Mouse (Mus musculus) CH12.LX (cell line): ENCODE data around the gene Aldoart2. TPM values are rescaled to one million over a fixed set of nuclear protein-coding genes. Genes with fewer than 3 reads are reported as not detected.

Source experiments
- DNase-seq: peaks from one replicate; pipeline ENCODE4 v3.0.0-alpha.2; 2013; ENCODE audit errors: extremely low read depth
- H3K27ac ChIP-seq: 2 replicates; pipeline ENCODE4 v1.5.1; 2012; ENCODE audit warnings: low read depth, mild to moderate bottlenecking, control low read depth, moderate library complexity; ENCODE audit not compliant: insufficient read depth
- H3K27me3 ChIP-seq: replicated peaks from 2 replicates; pipeline ENCODE3; 2012; ENCODE audit warnings: inconsistent platforms
- H3K36me3 ChIP-seq, 2 experiments: replicated peaks in 1 of 2; 2 replicates each; pipeline versions ENCODE3 to v1.6.1; 2012; ENCODE audit warnings: inconsistent platforms in 1 of 2, low read length in 1 of 2, mild to moderate bottlenecking in 1 of 2, mixed read lengths in 1 of 2, moderate library complexity in 1 of 2; ENCODE audit not compliant: control insufficient read depth in 1 of 2, insufficient read depth in 1 of 2
- H3K4me1 ChIP-seq, 2 experiments: 2 replicates each; pipeline ENCODE4 v1.6.1; 2012; ENCODE audit warnings: inconsistent platforms in 1 of 2, moderate library complexity in 1 of 2; ENCODE audit not compliant: insufficient read depth in 2 of 2, control insufficient read depth in 1 of 2
- H3K4me2 ChIP-seq: 2 replicates; pipeline ENCODE4 v1.6.1; 2012; ENCODE audit warnings: low read depth, mild to moderate bottlenecking, control low read depth; ENCODE audit not compliant: poor library complexity, insufficient read depth, severe bottlenecking
- H3K4me3 ChIP-seq, 3 experiments: fragments of 150-350 bp in 1 of 3; sonication (generic) in 1 of 3; replicated peaks in 1 of 3; 2 replicates each; pipeline versions ENCODE3 to v1.5.1; 2011 to 2012; ENCODE audit warnings: low read depth in 2 of 3, low read length in 2 of 3, mild to moderate bottlenecking in 2 of 3, moderate library complexity in 2 of 3, control low read depth in 1 of 3, improper control_type of control experiment in 1 of 3, inconsistent platforms in 1 of 3, mixed read lengths in 1 of 3; ENCODE audit not compliant: poor library complexity in 1 of 3
- H3K79me2 ChIP-seq: replicated peaks from 2 replicates; pipeline ENCODE4 v1.6.1; 2012; ENCODE audit warnings: mild to moderate bottlenecking, moderate library complexity; ENCODE audit not compliant: control insufficient read depth, poor library complexity, insufficient read depth, severe bottlenecking; ENCODE audit errors: extremely low read depth
- H3K9ac ChIP-seq: 2 replicates; pipeline ENCODE4 v1.6.1; 2012; ENCODE audit warnings: low read depth, mild to moderate bottlenecking, control low read depth, moderate library complexity; ENCODE audit not compliant: insufficient read depth
- H3K9me3 ChIP-seq: replicated peaks from 2 replicates; pipeline ENCODE3; 2012; ENCODE audit warnings: low read length, inconsistent platforms, mixed read lengths
- CHD1 ChIP-seq: IDR thresholded peaks from 2 replicates; pipeline ENCODE4 v1.6.1; 2012; ENCODE audit warnings: low read depth, low read length, improper control_type of control experiment, inconsistent platforms
- E2F4 ChIP-seq: IDR thresholded peaks from 2 replicates; pipeline ENCODE4 v1.6.1; 2011; ENCODE audit warnings: low read depth, low read length, improper control_type of control experiment; ENCODE audit not compliant: insufficient replicate concordance
- ELF1 ChIP-seq: IDR thresholded peaks from 2 replicates; pipeline ENCODE4 v1.6.1; 2014; ENCODE audit warnings: low read depth, mild to moderate bottlenecking, inconsistent platforms, low read length, improper control_type of control experiment
- HCFC1 ChIP-seq: IDR thresholded peaks from 2 replicates; pipeline ENCODE4 v1.6.1; 2012; ENCODE audit warnings: low read depth, mild to moderate bottlenecking, inconsistent platforms, low read length, improper control_type of control experiment
- JUND ChIP-seq: conservative IDR thresholded peaks from 2 replicates; pipeline ENCODE4 v1.6.1; 2011; ENCODE audit warnings: low read depth, low read length, improper control_type of control experiment
- MAFK ChIP-seq: IDR thresholded peaks from 2 replicates; pipeline ENCODE4 v1.6.1; 2011; ENCODE audit warnings: low read length, improper control_type of control experiment; ENCODE audit not compliant: insufficient replicate concordance
- MAX ChIP-seq: IDR thresholded peaks from 2 replicates; pipeline ENCODE4 v1.6.1; 2011; ENCODE audit warnings: low read length, improper control_type of control experiment
- MAZ ChIP-seq: IDR thresholded peaks from 2 replicates; pipeline ENCODE4 v1.6.1; 2012; ENCODE audit warnings: low read depth, mild to moderate bottlenecking, inconsistent platforms, low read length, improper control_type of control experiment, moderate library complexity
- MEF2A ChIP-seq: IDR thresholded peaks from 2 replicates; pipeline ENCODE4 v1.6.1; 2014; ENCODE audit warnings: low read depth, mild to moderate bottlenecking, inconsistent platforms, low read length, improper control_type of control experiment, borderline replicate concordance
- MXI1 ChIP-seq: IDR thresholded peaks from 2 replicates; pipeline ENCODE4 v1.6.1; 2011; ENCODE audit warnings: mild to moderate bottlenecking, low read depth, low read length, improper control_type of control experiment
- MYC ChIP-seq: IDR thresholded peaks from 2 replicates; pipeline ENCODE4 v1.6.1; 2011; ENCODE audit warnings: low read depth, mild to moderate bottlenecking, improper control_type of control experiment, low read length
- NELFE ChIP-seq: IDR thresholded peaks from 2 replicates; pipeline ENCODE4 v1.6.1; 2011; ENCODE audit warnings: low read depth, low read length, improper control_type of control experiment
- RAD21 ChIP-seq: IDR thresholded peaks from 2 replicates; pipeline ENCODE4 v1.6.1; 2011; ENCODE audit warnings: low read depth, mild to moderate bottlenecking, low read length, improper control_type of control experiment, moderate library complexity
- RCOR1 ChIP-seq: conservative IDR thresholded peaks from 2 replicates; pipeline ENCODE4 v1.6.1; 2012; ENCODE audit warnings: low read depth, mild to moderate bottlenecking, inconsistent platforms, low read length, improper control_type of control experiment
- SIN3A ChIP-seq: IDR thresholded peaks from 2 replicates; pipeline ENCODE4 v1.6.1; 2012; ENCODE audit warnings: low read length, improper control_type of control experiment, inconsistent platforms
- USF2 ChIP-seq: conservative IDR thresholded peaks from 2 replicates; pipeline ENCODE4 v1.6.1; 2011; ENCODE audit warnings: low read depth, low read length, improper control_type of control experiment
- dilution Hi-C: fragments of 300-500 bp; cut with MboI; formaldehyde crosslinking; loops from 2 replicates; pipeline ENCODE4 v1.14.3; 2020; ENCODE audit warnings: low sequenced_read_pairs; ENCODE audit not compliant: extremely low pct_unique_long_range_greater_than_20kb, extremely low pct_ligation_motif_present
- in situ Hi-C: fragments of 300-500 bp; cut with MboI; formaldehyde crosslinking; loops from 3 replicates; pipeline ENCODE4 v1.14.3; 2019; ENCODE audit warnings: low sequenced_read_pairs, low pct_ligation_motif_present, low pct_unique_long_range_greater_than_20kb, mixed read lengths
- polyA plus RNA-seq: library from polyadenylated mRNA; unstranded; fragments of >175 nt; gene quantifications from 2 replicates; pipeline ENCODE4 v1.2.1, GENCODE M21; 2012; ENCODE audit warnings: low read depth; ENCODE audit not compliant: insufficient read length
- total RNA-seq, 2 experiments: library from RNA; depleted of rRNA; stranded (reverse); fragments of 300-350 nt in 1 of 2; fragments of >200 nt in 1 of 2; gene quantifications; 2 replicates each; pipeline ENCODE4 v1.2.3; 2012 to 2014

Aldoart2 gene
- total and polyA plus RNA-seq, 3 experiments = not detected

DNA sequence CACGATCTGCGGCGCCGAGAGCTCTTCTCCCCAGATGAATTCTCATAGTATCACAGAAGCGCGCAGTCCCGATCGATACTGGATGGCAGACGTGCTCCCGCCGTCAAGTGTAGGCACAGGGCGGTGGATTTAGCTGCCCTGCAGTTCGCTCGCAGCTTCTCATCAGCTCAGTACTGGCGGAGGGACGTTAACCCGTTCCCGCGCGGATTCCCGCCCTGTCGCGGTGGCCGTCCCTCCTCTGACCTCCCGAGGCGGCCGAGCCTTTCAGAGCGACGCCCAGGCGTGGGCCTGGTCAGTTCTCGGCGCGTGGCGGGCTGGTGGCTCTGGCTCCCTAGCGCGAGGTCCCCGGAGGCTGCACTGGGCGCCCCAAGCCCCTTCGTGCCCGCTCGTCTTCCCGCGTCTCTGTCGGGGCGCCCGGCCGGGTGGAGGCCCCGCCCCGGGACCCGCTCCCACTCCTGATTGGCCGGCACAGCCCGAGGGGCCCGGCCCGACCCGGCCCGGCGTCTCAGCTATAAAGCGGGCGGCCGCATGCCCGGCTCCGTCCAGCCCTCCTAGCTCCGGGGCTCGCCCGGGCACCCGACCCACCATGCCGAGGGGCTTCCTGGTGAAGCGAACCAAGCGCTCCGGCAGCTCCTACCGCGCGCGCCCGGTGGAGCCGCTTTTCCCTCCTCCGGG is 34.0 kb downstream of the Aldoart2 start, which contains the start of gene Insm2:
Gene Insm2, plus strand, starts transcription at position 541 of the 675 bp plus-strand sequence.
- in situ Hi-C loops (no loop called here), dilution Hi-C loops (no loop called here)
- Histone ChIP-seq H3K79me2 (no peaks in the 10 kb centered on the region), H3K4me1 (no peaks in the 10 kb centered on the region), H3K27me3 (no peaks in the 10 kb centered on the region), H3K36me3 (peaks cover 6 to 29% of the 10 kb centered on the region in 2 experiments), H3K4me3 (no peak within 1 kb of the TSS), H3K27ac (no peak within 1 kb of the TSS), H3K9ac (no peak within 1 kb of the TSS), H3K4me2 (no peak within 1 kb of the TSS), H3K9me3 (peaks cover 25% of the 10 kb centered on the region)
- no peak for DNase-seq
- TF ChIP-seq MYC (no peak), SIN3A (no peak), NELFE (no peak), ELF1 (no peak), MXI1 (no peak), USF2 (no peak), MAX (no peak), MAFK (no peak), MEF2A (no peak), JUND (no peak), E2F4 (no peak), MAZ (no peak)

DNA sequence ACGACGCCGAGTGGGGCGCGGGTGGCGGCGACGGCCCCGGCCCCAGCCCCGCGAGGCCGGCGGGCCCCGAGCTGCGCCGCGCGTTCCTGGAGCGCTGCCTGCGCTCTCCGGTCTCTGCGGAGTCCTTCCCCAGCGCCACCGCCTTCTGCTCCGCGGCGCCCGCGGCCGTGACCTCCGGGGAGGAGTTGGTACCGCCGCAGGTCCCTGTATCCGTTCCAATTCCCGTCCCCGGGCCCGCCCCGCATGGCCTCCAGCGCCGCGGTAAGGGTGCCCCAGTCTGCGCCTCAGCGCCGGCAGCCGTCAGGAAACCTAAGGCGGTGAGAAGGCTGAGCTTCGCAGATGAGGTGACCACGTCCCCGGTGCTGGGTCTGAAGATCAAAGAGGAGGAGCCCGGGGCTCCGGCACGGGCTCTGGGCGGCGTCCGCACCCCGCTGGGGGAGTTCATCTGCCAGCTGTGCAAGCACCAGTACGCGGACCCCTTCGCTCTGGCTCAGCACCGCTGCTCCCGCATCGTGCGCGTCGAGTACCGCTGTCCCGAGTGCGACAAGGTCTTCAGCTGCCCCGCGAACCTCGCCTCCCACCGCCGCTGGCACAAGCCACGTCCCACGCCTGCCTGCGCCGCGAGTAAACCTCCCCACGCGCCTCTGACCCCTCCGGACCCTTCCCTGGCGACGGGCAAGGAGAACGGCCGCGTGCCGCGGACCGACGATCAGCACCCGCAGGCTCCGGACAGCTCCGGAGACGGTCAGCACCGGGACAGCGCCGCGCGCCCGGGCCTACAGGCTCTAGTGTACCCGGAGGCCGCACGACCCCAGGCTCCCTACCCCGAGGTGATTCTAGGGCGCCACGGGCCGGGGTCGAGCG is 34.8 kb downstream of the Aldoart2 start:
- dilution Hi-C loops (no loop called here), in situ Hi-C loops (no loop called here)
- Histone ChIP-seq H3K27me3 (no peaks in the 10 kb centered on the region), H3K4me3 (no peak overlapping the region), H3K36me3 (peaks cover 6 to 33% of the 10 kb centered on the region in 2 experiments), H3K4me1 (no peaks in the 10 kb centered on the region), H3K4me2 (no peak overlapping the region), H3K9me3 (peaks cover 25% of the 10 kb centered on the region), H3K79me2 (no peaks in the 10 kb centered on the region), H3K9ac (no peak overlapping the region), H3K27ac (no peak overlapping the region)
- no peak for DNase-seq
- TF ChIP-seq NELFE = no peak
- TF ChIP-seq RAD21 = no peak
- no peak for TF ChIP-seq HCFC1
- TF ChIP-seq JUND = no peak
- no peak for TF ChIP-seq CHD1
- TF ChIP-seq MAFK = no peak
- TF ChIP-seq RCOR1 = no peak
- TF ChIP-seq USF2 = no peak
